Mouse (Mus musculus) 3134 (cell line): ENCODE results near the gene Fam198a.
A peak's percentile ranks its signal among the peaks of the same experiment; 100 is the strongest.

ENCODE experiments used
- DNase-seq: peaks from one replicate; pipeline ENCODE4 v3.0.0-alpha.2; 2011; ENCODE audit warnings: low spot score; ENCODE audit not compliant: insufficient read length; ENCODE audit errors: extremely low read depth

Gene Fam198a

DNA sequence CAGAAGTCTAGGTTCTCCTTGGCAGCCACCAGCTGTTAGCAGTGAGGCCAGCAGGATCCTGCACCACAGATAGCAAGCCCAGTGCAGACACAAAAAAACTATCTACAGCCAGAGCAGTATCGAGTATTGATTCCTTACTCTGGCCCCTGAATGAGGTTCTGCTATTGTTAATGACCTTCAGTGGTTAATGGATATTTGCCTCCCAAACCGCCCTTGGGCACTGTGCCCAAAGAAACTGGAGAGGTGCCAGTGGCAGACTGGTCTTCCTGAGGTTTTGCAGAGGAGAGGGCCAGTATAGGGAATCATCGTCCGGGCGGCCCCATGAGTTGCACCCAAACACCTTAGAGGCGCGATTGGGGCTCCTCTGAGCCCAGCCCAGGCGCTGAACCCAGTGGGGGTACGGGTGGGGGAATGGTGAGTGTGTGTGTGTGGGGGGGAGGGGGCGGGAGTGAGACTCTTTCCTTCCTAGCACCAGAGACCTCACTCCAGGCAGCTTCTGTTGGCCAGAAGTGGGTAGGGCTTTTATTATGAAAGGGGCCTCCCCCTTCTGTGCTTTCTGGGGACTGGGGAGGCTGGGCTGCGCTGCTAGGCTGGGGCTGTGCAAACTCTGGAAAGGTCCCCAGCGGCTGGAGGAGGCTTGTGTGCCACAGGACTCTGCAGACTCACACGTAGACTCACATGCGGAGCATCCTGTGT, at the start of gene Fam198a:
Gene Fam198a, plus strand, starts transcription at position 571 of the 696 bp plus-strand sequence.
- DNase-seq, result no peak

GRCm38 (mm10) chr9:121901710-121902700, 48.8 kb upstream of the Fam198a start:
- no peak for DNase-seq

GRCm38 (mm10) chr9:121903476-121904305, 47.1 kb upstream of the Fam198a start:
- DNase-seq, result no peak

GRCm38 (mm10) chr9:121904319-121904718, 46.5 kb upstream of the Fam198a start:
- no peak for DNase-seq

DNA sequence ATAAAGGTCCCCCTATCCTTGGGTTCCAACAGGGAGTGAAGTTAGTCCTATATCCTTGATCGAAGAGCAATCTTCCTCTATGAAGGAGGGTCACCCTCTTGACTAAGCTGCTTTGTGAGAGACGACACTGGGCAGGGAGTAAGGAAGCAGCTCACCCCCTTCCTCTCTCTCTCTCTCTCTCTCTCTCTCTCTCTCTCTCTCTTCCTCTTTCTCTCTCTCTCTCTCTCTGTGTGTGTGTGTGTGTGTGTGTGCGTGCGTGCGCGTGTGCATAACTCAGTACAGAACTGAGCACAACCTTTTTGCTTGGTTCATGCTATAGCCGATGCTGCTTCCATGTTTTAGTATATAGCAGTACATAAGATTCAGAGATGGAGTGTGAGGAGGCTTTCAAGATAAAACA, 45.8 kb upstream of the Fam198a start:
- DNase-seq, result no peak

GRCm38 (mm10) chr9:121905556-121906185, 45.1 kb upstream of the Fam198a start:
- no peak for DNase-seq

- no peak for DNase-seq
Observed at GRCm38 (mm10) chr9:121906456-121906855, 44.3 kb upstream of the Fam198a start.

DNA sequence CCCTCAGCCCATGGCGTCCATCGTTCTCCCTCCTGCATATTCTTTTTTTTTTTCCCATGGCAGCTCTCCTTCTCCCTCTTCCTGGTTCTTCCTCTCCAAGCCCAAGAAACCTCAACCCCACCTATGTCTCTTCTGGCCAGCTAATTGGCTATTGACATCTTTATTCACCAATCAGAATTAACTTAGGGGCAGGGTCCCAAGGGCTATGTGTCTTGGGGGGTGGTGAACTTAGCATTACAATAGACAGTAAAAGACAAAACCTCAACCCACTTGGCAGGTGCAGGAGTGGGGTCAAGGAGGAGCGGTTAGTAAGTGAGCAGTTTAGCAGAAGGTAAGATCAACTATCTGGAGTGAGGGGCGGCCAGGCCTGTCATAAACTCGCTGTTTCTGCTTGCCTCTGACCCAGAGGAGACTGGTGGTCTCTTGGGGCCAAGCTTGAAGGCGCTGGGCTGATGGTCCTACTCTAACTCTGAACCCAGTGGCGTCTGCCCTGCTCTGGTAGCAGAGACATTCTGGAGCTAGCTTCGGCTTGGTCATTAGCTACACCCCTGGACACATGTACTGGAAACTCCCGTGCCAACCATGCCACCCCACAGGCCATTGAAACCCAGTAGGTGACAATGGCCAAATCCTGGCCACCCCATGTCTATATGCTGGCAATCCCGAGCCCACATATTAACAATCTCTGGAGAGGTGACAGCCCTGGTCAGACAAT, 43.3 kb upstream of the Fam198a start:
- no peak for DNase-seq

DNA sequence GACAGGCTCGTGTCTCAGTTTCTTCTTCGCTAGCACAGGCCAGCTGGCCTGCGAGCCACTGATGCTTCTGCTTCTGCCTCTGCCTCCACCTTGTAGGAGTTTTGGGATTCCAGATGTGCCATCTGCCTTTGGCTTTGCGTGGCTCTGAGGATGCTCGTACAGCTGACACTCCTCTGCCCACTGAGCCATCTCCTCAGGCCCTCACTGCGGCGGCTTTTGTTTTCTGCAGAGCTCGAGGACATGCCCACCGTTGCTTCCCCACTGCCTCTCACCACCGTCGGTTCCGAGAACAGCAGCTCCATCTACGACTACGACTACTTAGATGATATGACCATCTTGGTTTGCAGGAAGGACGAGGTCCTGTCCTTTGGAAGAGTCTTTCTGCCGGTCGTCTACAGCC, 42.5 kb upstream of the Fam198a start:
- no peak for DNase-seq

- no peak for DNase-seq
Observed at GRCm38 (mm10) chr9:121909635-121910034, 41.2 kb upstream of the Fam198a start.

DNA sequence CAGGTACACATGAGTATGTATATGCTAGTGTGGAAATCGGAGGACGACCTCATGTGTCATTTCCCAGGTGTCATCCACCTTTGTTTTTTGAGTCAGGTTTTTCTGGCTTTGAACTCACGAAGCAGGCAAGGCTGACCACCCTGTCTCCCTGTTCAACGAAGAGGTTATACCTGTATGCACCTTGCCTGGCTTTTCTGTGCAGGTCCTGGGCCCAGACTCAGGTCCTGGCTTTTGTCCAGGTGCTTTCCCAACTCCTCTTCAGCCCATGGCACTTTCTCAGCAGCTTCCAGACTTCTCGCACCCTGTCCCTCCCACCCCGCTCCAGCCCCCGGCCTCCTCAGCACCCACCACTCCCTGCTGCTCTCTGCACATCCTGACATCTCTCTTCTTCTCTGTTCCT, 39.6 kb upstream of the Fam198a start:
- DNase-seq, result no peak

GRCm38 (mm10) chr9:121912786-121913185, 38.0 kb upstream of the Fam198a start:
- no peak for DNase-seq

- peak; percentile 64 for DNase-seq
Observed at GRCm38 (mm10) chr9:121914226-121914757, 36.5 kb upstream of the Fam198a start.

DNA sequence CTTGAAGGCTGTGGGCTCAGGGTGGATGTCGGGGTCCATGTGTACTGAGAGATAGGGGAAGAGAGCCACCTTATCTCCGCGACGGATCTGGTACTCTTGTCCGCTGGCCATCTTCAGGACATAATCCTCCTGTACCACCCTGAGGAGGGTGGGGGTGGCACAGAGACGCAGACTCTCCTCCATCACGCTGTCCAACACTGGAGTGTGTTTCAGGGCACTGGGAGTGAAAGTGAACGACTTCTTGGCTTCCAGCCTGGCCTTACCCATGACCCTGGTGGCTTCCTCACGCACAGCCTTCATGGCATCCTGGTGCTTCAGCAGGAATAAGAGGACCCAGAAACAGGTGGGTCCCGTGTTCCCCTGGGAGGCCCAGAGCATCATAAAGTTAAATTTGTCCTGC, 35.7 kb upstream of the Fam198a start:
- DNase-seq, result no peak

GRCm38 (mm10) chr9:121916102-121916501, 34.7 kb upstream of the Fam198a start, which contains the start of gene Cyp8b1:
Gene Cyp8b1 (minus strand): TSS chr9:121916305.
- no peak for DNase-seq

GRCm38 (mm10) chr9:121919027-121919501, 31.7 kb upstream of the Fam198a start:
- no peak for DNase-seq

DNA sequence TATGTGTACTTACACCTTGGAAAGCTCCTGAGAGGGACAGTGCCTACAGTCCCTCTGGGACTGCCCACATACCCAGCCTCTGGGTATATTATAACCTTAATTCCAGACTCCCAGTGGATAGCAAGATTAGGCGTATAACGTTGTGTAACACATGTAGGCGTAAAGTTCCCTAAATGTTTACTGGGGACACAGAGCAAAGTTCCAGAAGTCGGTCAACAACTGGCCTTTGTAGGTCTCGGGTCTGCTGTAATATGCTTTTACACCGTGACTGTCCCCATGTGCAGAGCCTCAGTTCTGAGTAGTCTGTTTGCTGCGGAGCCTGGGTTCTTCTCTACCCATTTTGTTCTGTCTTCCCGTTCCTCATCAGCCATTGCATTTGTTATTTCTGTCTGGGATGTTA, 27.3 kb upstream of the Fam198a start:
- DNase-seq, result no peak

- DNase-seq, result no peak
Observed at GRCm38 (mm10) chr9:121923906-121924305, 26.9 kb upstream of the Fam198a start.

DNA sequence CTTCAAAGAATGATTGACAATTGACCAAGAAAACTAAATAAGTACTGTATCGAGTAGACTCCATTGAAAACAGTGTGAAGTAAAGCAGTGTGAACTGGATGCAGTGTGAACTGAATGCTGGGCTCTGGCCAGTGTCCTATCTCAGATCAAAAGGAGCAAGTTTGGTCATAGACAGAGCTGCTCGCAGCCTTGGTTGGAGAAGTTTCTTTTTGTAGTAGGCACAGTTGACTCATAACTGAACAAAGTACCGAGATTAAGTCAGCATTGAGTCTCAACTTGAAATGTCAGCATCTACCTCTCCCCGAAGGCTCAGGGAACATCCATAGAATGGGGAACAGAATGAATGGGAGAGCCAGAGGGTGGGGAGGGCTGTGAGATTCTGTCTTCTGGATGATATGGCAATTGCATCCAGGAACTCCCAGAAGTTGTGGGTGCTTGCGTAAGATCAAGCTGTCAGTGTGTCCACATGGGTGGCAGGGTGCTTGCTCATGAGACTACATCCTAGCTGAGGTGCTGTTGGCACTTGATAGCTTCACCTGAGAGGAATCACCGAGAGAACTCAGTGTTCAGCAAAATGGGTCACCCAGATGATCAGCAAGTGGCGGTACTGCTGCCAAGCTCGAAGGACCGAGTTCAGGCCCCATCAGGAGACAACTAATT, 25.8 kb upstream of the Fam198a start:
- no peak for DNase-seq
